In genomic region chr19:58349890-58350408, GRCm38 (mm10) we compare ENCODE assay signal across 20 mouse cellular contexts.
DNase-seq lines count a peak whose midpoint lies in the region; ATAC-seq lines count a peak whose summit lies in the region.
"Had no signal": no experiment of that assay in that cellular context is flagged by ENCODE, and none has a peak within 500 bp of the region (broad histone marks: within the 10 kb centered on the region; RNA-seq: fewer than 3 reads in every experiment).

No protein-coding gene starts in this region.

- DNase-seq in forebrain, embryonic 10.5 days (ENCODE audit: extremely low spot score, low spot score): no peak
- peak; percentile 24 for DNase-seq in MN1 (ENCODE audit: low spot score)
- DNase-seq in hindbrain, embryonic 11.5 days (ENCODE audit: low spot score): peak; percentile 64
- no peak for DNase-seq in right cerebral cortex, postnatal 25 days
- DNase-seq in kidney, adult 11 months: no peak
- no peak for DNase-seq in frontal cortex, postnatal 14 days (ENCODE audit: low spot score in 2 of 2)
- DNase-seq: adrenal gland, postnatal 10 days; cerebellum, adult 18-20 months; heart, adult 18-20 months; kidney, adult 9 months; kidney, postnatal 36 days; layer of hippocampus, adult 9-11 months; liver, embryonic 13.5 days; right cerebral cortex, postnatal 4 days; thymus, postnatal 36 days had no signal

- H3K9ac ChIP-seq in forebrain, embryonic 15.5 days (replicated peaks): no peak overlapping the region
- H3K9ac ChIP-seq in hindbrain, embryonic 11.5 days (ENCODE audit: low read depth, low read length): no peak overlapping the region
- no peak overlapping the region for H3K9ac ChIP-seq in midbrain, embryonic 13.5 days (replicated peaks)
- H3K9ac ChIP-seq: limb, embryonic 12.5 days; liver, embryonic 13.5 days had no signal

- WGBS in forebrain, embryonic 10.5 days: 21% methylated on average over 5 of the region's 5 CpGs
- WGBS in forebrain, embryonic 15.5 days: 8% methylated on average over 5 of the region's 5 CpGs
- 36% methylated on average over 5 of the region's 5 CpGs for WGBS in hindbrain, embryonic 11.5 days
- 2% methylated on average over 5 of the region's 5 CpGs for WGBS in midbrain, embryonic 13.5 days

- H3K4me2 ChIP-seq in forebrain, embryonic 15.5 days (replicated peaks): no peak overlapping the region
- H3K4me2 ChIP-seq in hindbrain, embryonic 11.5 days (replicated peaks; ENCODE audit: low read depth, low read length): no peak overlapping the region
- H3K4me2 ChIP-seq in midbrain, embryonic 13.5 days (replicated peaks): peak overlapping the region; percentile 9; the same call in 1 of the 2 replicates
- H3K4me2 ChIP-seq: limb, embryonic 12.5 days; liver, embryonic 13.5 days had no signal

- H3K36me3 ChIP-seq in forebrain, embryonic 10.5 days (replicated peaks): no peaks in the 10 kb centered on the region
- H3K36me3 ChIP-seq in forebrain, embryonic 15.5 days: no peaks in the 10 kb centered on the region
- H3K36me3 ChIP-seq in hindbrain, embryonic 11.5 days (ENCODE audit: control insufficient read depth, insufficient read depth, low read length): no peaks in the 10 kb centered on the region
- H3K36me3 ChIP-seq in midbrain, embryonic 13.5 days: no peaks in the 10 kb centered on the region
- H3K36me3 ChIP-seq: limb, embryonic 12.5 days; liver, embryonic 13.5 days had no signal

- peak overlapping the region; percentile 22; the same call in 1 of the 2 replicates for H3K27ac ChIP-seq in forebrain, embryonic 10.5 days
- H3K27ac ChIP-seq in forebrain, embryonic 15.5 days (replicated peaks): no peak overlapping the region
- H3K27ac ChIP-seq in hindbrain, embryonic 11.5 days (ENCODE audit: low read depth, low read length): peak overlapping the region; percentile 70
- peak overlapping the region; percentile 80 for H3K27ac ChIP-seq in midbrain, embryonic 13.5 days
- H3K27ac ChIP-seq: limb, embryonic 12.5 days; liver, embryonic 13.5 days had no signal

- H3K9me3 ChIP-seq in forebrain, embryonic 10.5 days: no peaks in the 10 kb centered on the region
- H3K9me3 ChIP-seq in forebrain, embryonic 15.5 days: no peaks in the 10 kb centered on the region
- no peaks in the 10 kb centered on the region for H3K9me3 ChIP-seq in hindbrain, embryonic 11.5 days (ENCODE audit: control insufficient read depth, low read length)
- no peaks in the 10 kb centered on the region for H3K9me3 ChIP-seq in midbrain, embryonic 13.5 days
- H3K9me3 ChIP-seq: limb, embryonic 12.5 days; liver, embryonic 13.5 days had no signal

- H3K27me3 ChIP-seq in forebrain, embryonic 10.5 days (ENCODE audit: poor library complexity, severe bottlenecking): peaks cover 64% of the 10 kb centered on the region
- H3K27me3 ChIP-seq in forebrain, embryonic 15.5 days: no peaks in the 10 kb centered on the region
- H3K27me3 ChIP-seq in hindbrain, embryonic 11.5 days (ENCODE audit: control insufficient read depth, insufficient read depth, low read length): no peaks in the 10 kb centered on the region
- peaks cover 42% of the 10 kb centered on the region for H3K27me3 ChIP-seq in midbrain, embryonic 13.5 days
- H3K27me3 ChIP-seq: CH12.LX; liver, embryonic 13.5 days had no signal

- H3K4me3 ChIP-seq in forebrain, embryonic 10.5 days: no peak overlapping the region
- H3K4me3 ChIP-seq in forebrain, embryonic 15.5 days: no peak overlapping the region
- H3K4me3 ChIP-seq in hindbrain, embryonic 11.5 days (ENCODE audit: low read depth, low read length): no peak overlapping the region
- H3K4me3 ChIP-seq in midbrain, embryonic 13.5 days (replicated peaks): no peak overlapping the region
- H3K4me3 ChIP-seq: limb, embryonic 12.5 days; liver, embryonic 13.5 days had no signal

- peaks cover 62% of the 10 kb centered on the region for H3K4me1 ChIP-seq in forebrain, embryonic 10.5 days
- peaks cover 21% of the 10 kb centered on the region for H3K4me1 ChIP-seq in forebrain, embryonic 15.5 days
- H3K4me1 ChIP-seq in hindbrain, embryonic 11.5 days (replicated peaks; ENCODE audit: control insufficient read depth, insufficient read depth, low read length): peaks cover 3% of the 10 kb centered on the region; the same call in 1 of the 2 replicates
- peaks cover 69% of the 10 kb centered on the region for H3K4me1 ChIP-seq in midbrain, embryonic 13.5 days (replicated peaks)
- H3K4me1 ChIP-seq: liver, embryonic 13.5 days had no signal

- no peak for ATAC-seq in forebrain, embryonic 15.5 days (replicated peaks)
- no peak for ATAC-seq in hindbrain, embryonic 11.5 days (ENCODE audit: low FRiP score)
- ATAC-seq in midbrain, embryonic 13.5 days: peak; percentile 66
- ATAC-seq: lung, postnatal 0 days had no signal

Comparison
In these comparisons a context has a peak if more than half of its experiments do, and no peak if none do; other contexts are left out.
1. DNase-seq: peak in MN1 (single experiment) and hindbrain, embryonic 11.5 days (single experiment); none in forebrain, embryonic 10.5 days (single experiment), right cerebral cortex, postnatal 25 days (single experiment), kidney, adult 11 months (single experiment) and frontal cortex, postnatal 14 days (0 of 2).